Mouse (Mus musculus) liver, adult 2 months (tissue): Measurements from ENCODE around the gene Trio.

Experiments used
- CTCF ChIP-seq: fragments of 200-500 bp; IDR thresholded peaks from 2 replicates; pipeline ENCODE4 v1.5.1; 2011; ENCODE audit warnings: low read depth, low read length, control low read depth
- POLR2A ChIP-seq: fragments of 200-500 bp; IDR thresholded peaks from 2 replicates; pipeline ENCODE4 v1.6.1; 2011; ENCODE audit warnings: low read length, control low read depth; ENCODE audit not compliant: insufficient read depth; ENCODE audit errors: extremely low read depth

- no peak for TF ChIP-seq POLR2A
- no peak for TF ChIP-seq CTCF
Measured at GRCm38 (mm10) chr15:27825390-27825789, 200.3 kb downstream of the Trio start.
